Mouse (Mus musculus) heart, embryonic 12.5 days (tissue): Measurements from ENCODE around the gene Ankrd17. TPM values are rescaled to one million over a fixed set of nuclear protein-coding genes. Genes with fewer than 3 reads are reported as not detected.

Source experiments
- ATAC-seq: fragments of 200-750 bp; cut with Nextera tagmentation; 2 replicates; pipeline ENCODE4 v1.8.0; 2017; ENCODE audit warnings: moderate TSS enrichment, moderate library complexity; ENCODE audit not compliant: insufficient number of reproducible peaks, low FRiP score
- H3K27ac ChIP-seq: fragments of 300-500 bp; sonication (generic); 2 replicates; pipeline ENCODE4 v1.5.1; 2016; ENCODE audit warnings: mild to moderate bottlenecking, moderate library complexity; ENCODE audit not compliant: poor library complexity, severe bottlenecking
- H3K27me3 ChIP-seq: fragments of 300-500 bp; sonication (generic); replicated peaks from 2 replicates; pipeline ENCODE4 v1.6.1; 2016; ENCODE audit warnings: mild to moderate bottlenecking, moderate library complexity
- H3K36me3 ChIP-seq: fragments of 300-500 bp; sonication (generic); 2 replicates; pipeline ENCODE4 v1.6.1; 2016; ENCODE audit warnings: mild to moderate bottlenecking, moderate library complexity
- H3K4me1 ChIP-seq: fragments of 300-500 bp; sonication (generic); replicated peaks from 2 replicates; pipeline ENCODE4 v1.6.1; 2016; ENCODE audit warnings: mild to moderate bottlenecking
- H3K4me2 ChIP-seq: fragments of 300-500 bp; sonication (generic); 2 replicates; pipeline ENCODE4 v1.6.1; 2016; ENCODE audit warnings: mild to moderate bottlenecking, moderate library complexity
- H3K4me3 ChIP-seq: fragments of 300-500 bp; sonication (generic); 2 replicates; pipeline ENCODE4 v1.5.1; 2016; ENCODE audit warnings: mild to moderate bottlenecking
- H3K9ac ChIP-seq: fragments of 300-500 bp; sonication (generic); 2 replicates; pipeline ENCODE4 v1.6.1; 2016; ENCODE audit warnings: mild to moderate bottlenecking, moderate library complexity
- H3K9me3 ChIP-seq: fragments of 300-500 bp; sonication (generic); replicated peaks from 2 replicates; pipeline ENCODE4 v1.6.1; 2016; ENCODE audit warnings: mild to moderate bottlenecking, moderate library complexity
- WGBS: fragments of 180-500 bp; shearing (Covaris S2); methylation state at CpG from one replicate; pipeline ENCODE4 v1.1.7; 2016; 5-methylcytosine and 5-hydroxymethylcytosine counted together
- polyA plus RNA-seq: library from polyadenylated mRNA; unstranded; fragments of >200 nt; fragmentation: Nextera tagmentation; extraction: Ambion mirVana; gene quantifications from 2 replicates; pipeline ENCODE4 v1.2.1, GENCODE M21; 2016

Ankrd17 gene
- polyA plus RNA-seq, 1 experiment from 2014 or later, result 20.9 TPM

- peak within 1 kb of the TSS; percentile 99 for H3K9ac ChIP-seq
Measured at GRCm38 (mm10) chr5:90367067-90367303, 608 bp upstream of the Ankrd17 start, which contains the start of gene Gm9958. TSS of gene Gm9958 (plus strand) at chr5:90367204.

DNA sequence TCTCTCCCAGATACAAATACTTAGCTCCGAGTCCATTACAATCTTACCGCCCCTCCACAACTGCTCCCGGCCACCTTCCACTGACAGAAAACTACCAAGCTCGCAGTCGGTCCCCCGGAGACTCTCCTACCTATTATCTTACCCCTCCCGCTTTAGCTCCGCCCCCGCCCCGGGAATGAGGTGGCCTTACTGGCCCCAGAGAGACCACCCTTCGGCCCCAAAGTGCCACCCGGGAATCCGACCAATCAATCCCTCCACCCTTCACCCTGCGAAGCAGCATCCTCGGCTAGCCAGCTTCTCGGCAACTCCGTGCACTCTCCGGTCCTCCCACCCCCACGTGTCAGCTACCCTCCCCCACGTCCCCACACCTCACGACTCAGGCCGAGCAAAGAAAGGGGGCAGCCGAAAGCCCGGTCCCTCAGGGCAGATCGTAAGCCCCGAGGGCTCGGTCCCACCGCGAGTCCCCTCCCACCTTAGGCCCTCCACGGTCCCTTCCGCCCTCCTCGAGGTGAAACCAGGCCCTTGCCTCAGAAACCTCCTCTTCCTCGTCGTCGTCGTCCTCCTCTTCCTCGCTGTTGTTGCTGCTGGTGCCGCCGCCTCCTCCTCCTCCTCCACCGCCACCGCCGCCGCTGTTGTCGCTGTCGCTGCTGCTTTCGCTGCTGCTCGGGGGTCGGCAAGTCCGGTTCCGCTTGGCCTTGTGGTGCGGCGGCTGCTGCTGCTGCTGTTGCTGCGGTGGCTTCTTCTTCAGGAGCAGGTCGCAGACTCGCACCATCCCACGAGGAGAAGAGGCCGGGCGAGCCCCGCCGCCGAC, 1.0 kb downstream of the Ankrd17 start:
- Histone ChIP-seq H3K9me3 (no peaks in the 10 kb centered on the region), H3K4me2 (peak overlapping the region; percentile 72), H3K27me3 (no peaks in the 10 kb centered on the region), H3K9ac (peak overlapping the region; percentile 99), H3K4me3 (peak overlapping the region; percentile 95), H3K36me3 (peaks cover 4% of the 10 kb centered on the region; the same call in 1 of the 2 replicates), H3K27ac (peak overlapping the region; percentile 100), H3K4me1 (peaks cover 16% of the 10 kb centered on the region)
- ATAC-seq, result peak; percentile 49
- WGBS, result under 1% methylated on average over 60 of the region's 61 CpGs

More at GRCm38 (mm10) chr5:90367067-90367303, 608 bp upstream of the Ankrd17 start, which contains the start of gene Gm9958:
- peaks cover 4% of the 10 kb centered on the region; the same call in 1 of the 2 replicates for H3K36me3 ChIP-seq
- 3% methylated on average over 7 of the region's 7 CpGs for WGBS
- H3K9me3 ChIP-seq, result peaks cover 5% of the 10 kb centered on the region; the same call in 1 of the 2 replicates
- H3K4me1 ChIP-seq, result peaks cover 16% of the 10 kb centered on the region
- H3K27me3 ChIP-seq, result no peaks in the 10 kb centered on the region
- peak within 1 kb of the TSS; percentile 72 for H3K4me2 ChIP-seq
- peak within 1 kb of the TSS; percentile 100 for H3K27ac ChIP-seq
- ATAC-seq, result no peak
- peak within 1 kb of the TSS; percentile 95 for H3K4me3 ChIP-seq

GRCm38 (mm10) chr5:90364526-90364925, 1.9 kb downstream of the Ankrd17 start:
- H3K4me2 ChIP-seq, result peak overlapping the region; percentile 72
- peaks cover 10% of the 10 kb centered on the region; the same call in 1 of the 2 replicates for H3K36me3 ChIP-seq
- no peaks in the 10 kb centered on the region for H3K27me3 ChIP-seq
- peak overlapping the region; percentile 95 for H3K4me3 ChIP-seq
- H3K27ac ChIP-seq, result no peak overlapping the region
- ATAC-seq, result no peak
- 3% methylated on average over 6 of the region's 6 CpGs for WGBS
- no peaks in the 10 kb centered on the region for H3K9me3 ChIP-seq
- H3K9ac ChIP-seq, result peak overlapping the region; percentile 99
- peaks cover 16% of the 10 kb centered on the region for H3K4me1 ChIP-seq

- Histone ChIP-seq H3K4me1 (peaks cover 7% of the 10 kb centered on the region; the same call in 1 of the 2 replicates), H3K9ac (no peak overlapping the region), H3K9me3 (no peaks in the 10 kb centered on the region), H3K4me2 (no peak overlapping the region), H3K27ac (no peak overlapping the region), H3K4me3 (no peak overlapping the region), H3K36me3 (peaks cover 15% of the 10 kb centered on the region), H3K27me3 (no peaks in the 10 kb centered on the region)
- ATAC-seq, result no peak
- WGBS, result 83% methylated on average over 3 of the region's 3 CpGs
Measured at GRCm38 (mm10) chr5:90355824-90356223, 10.6 kb downstream of the Ankrd17 start.

DNA sequence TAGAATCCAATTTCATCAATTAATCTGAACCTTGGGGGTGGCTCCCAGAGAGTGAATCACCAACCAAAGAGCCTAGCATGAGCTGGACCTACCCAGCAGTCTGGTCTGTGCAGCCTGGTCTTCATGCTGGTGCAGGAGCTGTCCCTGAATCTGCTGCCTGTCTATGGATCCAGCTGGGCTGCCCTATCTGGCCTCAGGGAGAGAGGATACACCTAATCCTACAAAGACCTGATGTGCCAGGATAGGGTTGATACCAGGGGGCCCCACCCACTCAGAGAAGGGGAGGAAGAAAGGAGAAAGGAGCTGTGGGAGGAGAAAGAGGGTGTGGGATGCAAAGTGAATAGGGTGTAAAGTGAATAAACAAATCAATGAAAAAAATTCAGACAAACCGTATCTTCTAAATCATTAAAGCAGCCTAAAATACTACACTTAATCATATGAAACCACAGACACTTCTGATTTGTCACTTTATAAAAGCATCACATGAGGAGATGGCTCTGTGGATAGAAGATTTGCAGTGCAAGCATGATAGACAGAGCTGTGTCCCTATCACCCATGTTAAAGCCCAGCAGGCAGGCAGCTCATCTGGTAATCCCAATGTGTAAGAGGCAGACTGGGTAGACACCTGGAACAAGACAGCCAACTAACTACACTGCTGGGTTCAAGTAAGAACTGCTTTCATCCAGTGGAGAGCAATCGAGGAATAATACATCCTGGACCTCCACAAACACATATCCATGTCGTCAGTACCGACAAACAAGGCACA, 12.6 kb downstream of the Ankrd17 start:
- Histone ChIP-seq H3K4me1 (peaks cover 7% of the 10 kb centered on the region; the same call in 1 of the 2 replicates), H3K4me2 (no peak overlapping the region), H3K9ac (no peak overlapping the region), H3K27me3 (no peaks in the 10 kb centered on the region), H3K36me3 (peaks cover 9% of the 10 kb centered on the region), H3K9me3 (no peaks in the 10 kb centered on the region), H3K27ac (no peak overlapping the region), H3K4me3 (no peak overlapping the region)
- no peak for ATAC-seq
- WGBS, result 91% methylated on average over 4 of the region's 4 CpGs

- H3K36me3 ChIP-seq, result no peaks in the 10 kb centered on the region; the same call in 1 of the 2 replicates
- H3K4me2 ChIP-seq, result no peak overlapping the region
- H3K9ac ChIP-seq, result no peak overlapping the region
- H3K4me3 ChIP-seq, result no peak overlapping the region
- no peak overlapping the region for H3K27ac ChIP-seq
- H3K9me3 ChIP-seq, result no peaks in the 10 kb centered on the region
- 94% methylated on average over 3 of the region's 3 CpGs for WGBS
- H3K27me3 ChIP-seq, result no peaks in the 10 kb centered on the region
- no peak for ATAC-seq
- peaks cover 2% of the 10 kb centered on the region; the same call in 1 of the 2 replicates for H3K4me1 ChIP-seq
Measured at GRCm38 (mm10) chr5:90346877-90347276, 19.5 kb downstream of the Ankrd17 start.

- H3K9me3 ChIP-seq, result no peaks in the 10 kb centered on the region
- no peaks in the 10 kb centered on the region for H3K36me3 ChIP-seq
- no peaks in the 10 kb centered on the region for H3K27me3 ChIP-seq
- peaks cover 13% of the 10 kb centered on the region for H3K4me1 ChIP-seq
- no peak for ATAC-seq
- no peak overlapping the region for H3K4me2 ChIP-seq
- no peak overlapping the region for H3K27ac ChIP-seq
- H3K9ac ChIP-seq, result no peak overlapping the region
- 87% methylated on average over 4 of the region's 4 CpGs for WGBS
- H3K4me3 ChIP-seq, result no peak overlapping the region
Measured at GRCm38 (mm10) chr5:90340847-90341246, 25.5 kb downstream of the Ankrd17 start.

GRCm38 (mm10) chr5:90339953-90340343, 26.4 kb downstream of the Ankrd17 start:
- no peak overlapping the region for H3K4me3 ChIP-seq
- H3K27ac ChIP-seq, result no peak overlapping the region
- no peak for ATAC-seq
- H3K27me3 ChIP-seq, result no peaks in the 10 kb centered on the region
- no peaks in the 10 kb centered on the region for H3K36me3 ChIP-seq
- no peaks in the 10 kb centered on the region for H3K9me3 ChIP-seq
- H3K9ac ChIP-seq, result no peak overlapping the region
- no peak overlapping the region for H3K4me2 ChIP-seq
- peaks cover 13% of the 10 kb centered on the region for H3K4me1 ChIP-seq
- 91% methylated on average over 1 of the region's 1 CpGs for WGBS

DNA sequence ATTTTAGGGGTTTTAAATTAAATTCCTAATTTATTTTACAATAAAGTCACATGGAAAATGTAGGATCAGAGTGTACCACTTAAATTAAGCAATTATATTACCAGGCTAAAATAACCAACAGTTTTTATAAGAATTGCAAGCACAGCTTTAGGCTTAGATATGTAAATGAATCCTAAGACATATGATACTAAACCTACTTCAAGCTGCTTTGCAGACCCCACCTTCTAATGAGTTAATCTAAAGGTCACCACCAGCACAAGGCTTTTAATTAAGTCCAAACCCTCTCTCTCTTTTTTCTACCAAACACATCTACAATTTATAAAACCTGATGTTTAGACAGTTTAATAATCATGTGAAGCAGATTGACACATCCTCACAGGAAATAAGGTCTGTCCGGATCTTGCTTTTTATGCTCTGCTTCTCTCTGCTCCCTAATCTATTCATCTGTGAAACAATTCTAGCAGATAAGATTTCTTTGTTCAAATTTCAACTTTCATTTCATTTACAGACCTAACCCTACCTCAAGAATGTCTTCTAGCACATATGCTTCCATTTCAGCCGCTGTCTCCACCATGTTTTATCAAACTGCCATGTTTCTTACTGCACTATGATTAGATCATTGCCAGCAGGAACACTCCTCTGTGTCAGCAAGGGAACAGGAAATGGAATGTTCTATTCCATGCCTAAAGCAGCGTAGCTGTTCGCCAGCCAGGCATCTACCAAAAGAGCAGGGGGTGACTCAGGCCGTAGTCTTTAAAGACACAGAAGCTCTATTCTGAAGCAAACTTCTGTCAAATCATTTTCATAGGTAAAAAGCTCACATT, 27.0 kb downstream of the Ankrd17 start:
- Histone ChIP-seq H3K4me2 (peak overlapping the region; percentile 44), H3K9me3 (no peaks in the 10 kb centered on the region), H3K27me3 (no peaks in the 10 kb centered on the region), H3K36me3 (no peaks in the 10 kb centered on the region), H3K27ac (no peak overlapping the region), H3K9ac (no peak overlapping the region), H3K4me3 (peak overlapping the region; percentile 29), H3K4me1 (peaks cover 13% of the 10 kb centered on the region)
- 29% methylated on average over 5 of the region's 5 CpGs for WGBS
- peak; percentile 84 for ATAC-seq

- WGBS, result 78% methylated on average over 7 of the region's 7 CpGs
- no peak for ATAC-seq
Measured at GRCm38 (mm10) chr5:90338177-90339091, 27.9 kb downstream of the Ankrd17 start.

More at GRCm38 (mm10) chr5:90338177-90339091, 27.9 kb downstream of the Ankrd17 start:
- no peak overlapping the region for H3K9ac ChIP-seq
- H3K9me3 ChIP-seq, result no peaks in the 10 kb centered on the region
- H3K4me2 ChIP-seq, result no peak overlapping the region
- no peak overlapping the region for H3K4me3 ChIP-seq
- H3K4me1 ChIP-seq, result peaks cover 13% of the 10 kb centered on the region
- H3K36me3 ChIP-seq, result no peaks in the 10 kb centered on the region
- H3K27ac ChIP-seq, result no peak overlapping the region
- H3K27me3 ChIP-seq, result no peaks in the 10 kb centered on the region
